Mouse (Mus musculus): ENCODE measurements around the gene Ifnl2.

GRCm38 (mm10) chr7:28490903-28491302 lies 19.4 kb downstream of the Ifnl2 start:
- TF ChIP-seq CTCF (IDR thresholded peaks at IDR 0.05; ENCODE audit: extremely low read depth, insufficient read depth, low read length): no peak
- no peak for TF ChIP-seq POLR2A (IDR thresholded peaks at IDR 0.05; ENCODE audit: extremely low read depth, insufficient read depth, low read length)

All from cortical plate, adult 2 months (tissue).